Mouse (Mus musculus) bone marrow, adult 2 months (tissue): ENCODE measurements around the gene Wdr83.

Experiments
- CTCF ChIP-seq: fragments of 200-500 bp; IDR thresholded peaks from 2 replicates; pipeline ENCODE4 v1.5.1; 2011; ENCODE audit warnings: low read length, control low read depth; ENCODE audit not compliant: control insufficient read depth, insufficient read depth
- POLR2A ChIP-seq: fragments of 200-500 bp; IDR thresholded peaks from 2 replicates; pipeline ENCODE4 v1.6.1; 2011; ENCODE audit warnings: low read depth, mild to moderate bottlenecking, control low read depth, low read length, borderline replicate concordance; ENCODE audit not compliant: control insufficient read depth

- TF ChIP-seq POLR2A = no peak
- TF ChIP-seq CTCF = no peak
Observed at GRCm38 (mm10) chr8:85116984-85117383, 35.9 kb upstream of the Wdr83 start.
